Mouse (Mus musculus) hematopoietic stem cell, adult 5-6 weeks (primary cell): Measurements from ENCODE around the gene Emp3. TPM values are rescaled to one million over a fixed set of nuclear protein-coding genes. Genes with fewer than 3 reads are reported as not detected.
"Not testable (repeated sequence)": the region's sequence is repeated elsewhere in the genome, so short reads cannot be mapped to it uniquely, and the experiment has no call there.

Source experiments
- ATAC-seq, 2 experiments: fragments of 125-278 bp in 1 of 2; replicated peaks in 1 of 2; 2 replicates each; pipeline ENCODE4 v1.8.0; 2016 to 2017; ENCODE audit warnings: inconsistent platforms in 2 of 2, mild to moderate bottlenecking in 2 of 2, moderate number of reproducible peaks in 2 of 2, low read depth in 1 of 2, moderate TSS enrichment in 1 of 2; ENCODE audit not compliant: low FRiP score in 2 of 2, poor library complexity in 2 of 2, severe bottlenecking in 2 of 2, insufficient read depth in 1 of 2, low TSS enrichment in 1 of 2
- total RNA-seq: library from RNA; stranded (forward); fragments of 172-1452, 232-1000 nt; gene quantifications from 2 replicates; pipeline ENCODE4 v1.2.3, GENCODE M21; 2017

Emp3 gene
- total RNA-seq, 1 experiment from 2014 or later, result 193 TPM

- ATAC-seq, result no peak
Measured at GRCm38 (mm10) chr7:45880531-45880930, 40.7 kb downstream of the Emp3 start.

- ATAC-seq, result not testable (repeated sequence)
Measured at GRCm38 (mm10) chr7:45878278-45878677, 42.9 kb downstream of the Emp3 start, which contains the start of gene Grin2d. Gene Grin2d, minus strand, starts transcription at chr7:45878378.

GRCm38 (mm10) chr7:45876895-45877294, 44.3 kb downstream of the Emp3 start:
- ATAC-seq, result no peak

- ATAC-seq, result peak; percentile 42 to 49; a peak in 2 of 4 replicates
Measured at GRCm38 (mm10) chr7:45873061-45873947, 47.9 kb downstream of the Emp3 start.

- peak; percentile 83 to 84 for ATAC-seq
Measured at GRCm38 (mm10) chr7:45872624-45873023, 48.6 kb downstream of the Emp3 start, which contains the start of gene Kdelr1. Gene Kdelr1, plus strand, starts transcription at chr7:45872772.

- ATAC-seq, result no peak
Measured at GRCm38 (mm10) chr7:45870282-45871058, 50.7 kb downstream of the Emp3 start.

GRCm38 (mm10) chr7:45869787-45870186, 51.4 kb downstream of the Emp3 start:
- no peak for ATAC-seq

- ATAC-seq, result no peak
Measured at GRCm38 (mm10) chr7:45869107-45869670, 52.0 kb downstream of the Emp3 start.

Other genes with a start within 250 kb of the Emp3 start
- not detected in 2 replicates for gene Ntn5, start 237.4 kb downstream of the Emp3 start, total RNA-seq
- not detected in 2 replicates for gene Sec1, start 227.0 kb downstream of the Emp3 start, total RNA-seq
- gene Car11, start 221.6 kb downstream of the Emp3 start, total RNA-seq, result 0.30 and 1.1 TPM in 2 replicates
- gene Dbp, start 216.3 kb downstream of the Emp3 start, total RNA-seq, result 11.5 and 25.3 TPM in 2 replicates
- 1,764 and 1,816 TPM in 2 replicates for gene Rpl18, start 205.9 kb downstream of the Emp3 start, total RNA-seq
- gene Sphk2, start 203.4 kb downstream of the Emp3 start, total RNA-seq, result 8.2 and 10.9 TPM in 2 replicates
- gene Fam83e, start 200.2 kb downstream of the Emp3 start, total RNA-seq, result 0.79 and 1.8 TPM in 2 replicates
- not detected in 2 replicates for gene Spaca4, start 195.6 kb downstream of the Emp3 start, total RNA-seq
- 0.10 TPM in 1 of 2 replicates, not detected in the other for gene Lmtk3, start 137.7 kb downstream of the Emp3 start, total RNA-seq
- 4.1 TPM in 1 of 2 replicates, not detected in the other for gene Sult2b1, start 136.7 kb downstream of the Emp3 start, total RNA-seq
- gene Cyth2, start 106.8 kb downstream of the Emp3 start, total RNA-seq, result 46.6 and 82.7 TPM in 2 replicates
- 0.63 TPM in 1 of 2 replicates, not detected in the other for gene Kcnj14, start 96.6 kb downstream of the Emp3 start, total RNA-seq
- 17.1 and 19.3 TPM in 2 replicates for gene Grwd1, start 90.5 kb downstream of the Emp3 start, total RNA-seq
- 56.0 and 63.8 TPM in 2 replicates for gene Kdelr1, start 48.6 kb downstream of the Emp3 start, total RNA-seq
- gene Grin2d, start 43.0 kb downstream of the Emp3 start, total RNA-seq, result 0.10 and 0.31 TPM in 2 replicates
- not detected in 2 replicates for gene Syngr4, start 24.7 kb downstream of the Emp3 start, total RNA-seq
- 16.2 and 19.6 TPM in 2 replicates for gene Tmem143, start 24.5 kb downstream of the Emp3 start, total RNA-seq
- 3.2 and 6.8 TPM in 2 replicates for gene Ccdc114, start 2.7 kb upstream of the Emp3 start, total RNA-seq
- not detected in 2 replicates for gene Abcc6, start 108.9 kb upstream of the Emp3 start, total RNA-seq
- gene Nomo1, start 112.3 kb upstream of the Emp3 start, total RNA-seq, result 36.7 and 48.5 TPM in 2 replicates
- gene Kcnj11, start 179.4 kb upstream of the Emp3 start, total RNA-seq, result not detected in 2 replicates